Mouse (Mus musculus): ENCODE results near the gene Gm20388. TPM values are rescaled to one million over a fixed set of nuclear protein-coding genes. Genes with fewer than 3 reads are reported as not detected.

The Gm20388 gene
- polyA plus RNA-seq, 1 experiment from 2014 or later = not detected

GRCm38 (mm10) chr8:121398081-121398480, 1487.4 kb downstream of the Gm20388 start:
- no peak overlapping the region for H3K4me3 ChIP-seq
- H3K4me2 ChIP-seq = no peak overlapping the region
- no peak overlapping the region for H3K27ac ChIP-seq
- H3K9ac ChIP-seq = no peak overlapping the region
- peaks cover 36% of the 10 kb centered on the region for H3K27me3 ChIP-seq (replicated peaks)
- no peaks in the 10 kb centered on the region for H3K4me1 ChIP-seq
- no peaks in the 10 kb centered on the region for H3K9me3 ChIP-seq (replicated peaks)
- WGBS (ENCODE audit: insufficient replicate concordance) = 63% methylated on average over 6 of the region's 6 CpGs
- ATAC-seq = no peak
- no peaks in the 10 kb centered on the region for H3K36me3 ChIP-seq

- no peaks in the 10 kb centered on the region for H3K4me1 ChIP-seq
- 80% methylated on average over 20 of the region's 20 CpGs for WGBS (ENCODE audit: insufficient replicate concordance)
- H3K4me2 ChIP-seq = no peak overlapping the region
- H3K4me3 ChIP-seq = no peak overlapping the region
- peaks cover 29% of the 10 kb centered on the region for H3K27me3 ChIP-seq (replicated peaks)
- H3K36me3 ChIP-seq = no peaks in the 10 kb centered on the region
- H3K9me3 ChIP-seq (replicated peaks) = no peaks in the 10 kb centered on the region
- no peak overlapping the region for H3K27ac ChIP-seq
- no peak overlapping the region for H3K9ac ChIP-seq
- ATAC-seq = no peak
Observed at GRCm38 (mm10) chr8:121398724-121399123, 1488.1 kb downstream of the Gm20388 start.

GRCm38 (mm10) chr8:121399173-121399572, 1488.5 kb downstream of the Gm20388 start:
- 32% methylated on average over 3 of the region's 3 CpGs for WGBS (ENCODE audit: insufficient replicate concordance)
- H3K4me2 ChIP-seq = no peak overlapping the region
- H3K9me3 ChIP-seq (replicated peaks) = no peaks in the 10 kb centered on the region
- H3K36me3 ChIP-seq = no peaks in the 10 kb centered on the region
- H3K4me3 ChIP-seq = no peak overlapping the region
- ATAC-seq = no peak
- H3K4me1 ChIP-seq = no peaks in the 10 kb centered on the region
- no peak overlapping the region for H3K27ac ChIP-seq
- peaks cover 28% of the 10 kb centered on the region; the same call in 1 of the 2 replicates for H3K27me3 ChIP-seq (replicated peaks)
- no peak overlapping the region for H3K9ac ChIP-seq

GRCm38 (mm10) chr8:121400581-121400980, 1489.9 kb downstream of the Gm20388 start:
- ATAC-seq = no peak
- H3K4me1 ChIP-seq = no peaks in the 10 kb centered on the region
- H3K27ac ChIP-seq = no peak overlapping the region
- peaks cover 17% of the 10 kb centered on the region; the same call in 1 of the 2 replicates for H3K27me3 ChIP-seq (replicated peaks)
- H3K36me3 ChIP-seq = no peaks in the 10 kb centered on the region
- H3K4me2 ChIP-seq = no peak overlapping the region
- no peak overlapping the region for H3K9ac ChIP-seq
- H3K9me3 ChIP-seq (replicated peaks) = no peaks in the 10 kb centered on the region
- 29% methylated on average over 9 of the region's 9 CpGs for WGBS (ENCODE audit: insufficient replicate concordance)
- no peak overlapping the region for H3K4me3 ChIP-seq

- no peak overlapping the region for H3K9ac ChIP-seq
- H3K9me3 ChIP-seq (replicated peaks) = no peaks in the 10 kb centered on the region
- no peaks in the 10 kb centered on the region for H3K36me3 ChIP-seq
- no peak overlapping the region for H3K27ac ChIP-seq
- H3K4me2 ChIP-seq = no peak overlapping the region
- WGBS (ENCODE audit: insufficient replicate concordance) = 72% methylated on average over 6 of the region's 6 CpGs
- no peaks in the 10 kb centered on the region for H3K27me3 ChIP-seq (replicated peaks)
- ATAC-seq = no peak
- H3K4me3 ChIP-seq = no peak overlapping the region
- H3K4me1 ChIP-seq = no peaks in the 10 kb centered on the region
Observed at GRCm38 (mm10) chr8:121403821-121404220, 1493.2 kb downstream of the Gm20388 start.

- 37% methylated on average over 6 of the region's 6 CpGs for WGBS (ENCODE audit: insufficient replicate concordance)
Observed at GRCm38 (mm10) chr8:121418081-121418480, 1507.4 kb downstream of the Gm20388 start.

GRCm38 (mm10) chr8:121419551-121419950, 1508.9 kb downstream of the Gm20388 start:
- no peak for ATAC-seq
- H3K27me3 ChIP-seq (replicated peaks) = no peaks in the 10 kb centered on the region
- no peak overlapping the region for H3K4me2 ChIP-seq
- H3K4me3 ChIP-seq = no peak overlapping the region
- H3K9me3 ChIP-seq (replicated peaks) = no peaks in the 10 kb centered on the region
- 64% methylated on average over 2 of the region's 2 CpGs for WGBS (ENCODE audit: insufficient replicate concordance)
- H3K4me1 ChIP-seq = peaks cover 10% of the 10 kb centered on the region
- no peak overlapping the region for H3K9ac ChIP-seq
- no peak overlapping the region for H3K27ac ChIP-seq
- H3K36me3 ChIP-seq = no peaks in the 10 kb centered on the region

More at GRCm38 (mm10) chr8:121418081-121418480, 1507.4 kb downstream of the Gm20388 start:
- peaks cover 10% of the 10 kb centered on the region for H3K4me1 ChIP-seq
- 0 out of 2 replicates have a peak, but pooled peaks cover 8% of the 10 kb centered on the region for H3K9me3 ChIP-seq (replicated peaks)
- ATAC-seq = no peak
- 0 out of 2 replicates have a peak overlapping the region, but pooled peaks have one; percentile 10 for H3K4me2 ChIP-seq
- no peaks in the 10 kb centered on the region for H3K27me3 ChIP-seq (replicated peaks)
- no peak overlapping the region for H3K27ac ChIP-seq
- no peak overlapping the region for H3K4me3 ChIP-seq
- no peaks in the 10 kb centered on the region for H3K36me3 ChIP-seq
- H3K9ac ChIP-seq = no peak overlapping the region

GRCm38 (mm10) chr8:121421009-121421408, 1510.4 kb downstream of the Gm20388 start:
- 72% methylated on average over 5 of the region's 5 CpGs for WGBS (ENCODE audit: insufficient replicate concordance)
- no peak for ATAC-seq
- no peaks in the 10 kb centered on the region for H3K9me3 ChIP-seq (replicated peaks)
- no peak overlapping the region for H3K4me2 ChIP-seq
- no peaks in the 10 kb centered on the region for H3K36me3 ChIP-seq
- H3K27ac ChIP-seq = no peak overlapping the region
- H3K4me1 ChIP-seq = peaks cover 13% of the 10 kb centered on the region
- no peak overlapping the region for H3K9ac ChIP-seq
- no peak overlapping the region for H3K4me3 ChIP-seq
- no peaks in the 10 kb centered on the region for H3K27me3 ChIP-seq (replicated peaks)

- no peak for ATAC-seq
- 83% methylated on average over 10 of the region's 10 CpGs for WGBS (ENCODE audit: insufficient replicate concordance)
Observed at GRCm38 (mm10) chr8:121424080-121424479, 1513.4 kb downstream of the Gm20388 start.

GRCm38 (mm10) chr8:121424600-121424999, 1514.0 kb downstream of the Gm20388 start:
- Histone ChIP-seq H3K9ac (no peak overlapping the region), H3K9me3 (replicated peaks) (no peaks in the 10 kb centered on the region), H3K36me3 (no peaks in the 10 kb centered on the region), H3K4me1 (0 out of 2 replicates have a peak, but pooled peaks cover 2% of the 10 kb centered on the region), H3K27me3 (replicated peaks) (no peaks in the 10 kb centered on the region), H3K4me2 (no peak overlapping the region), H3K27ac (no peak overlapping the region), H3K4me3 (no peak overlapping the region)
- WGBS (ENCODE audit: insufficient replicate concordance) = 69% methylated on average over 14 of the region's 14 CpGs
- no peak for ATAC-seq

More at GRCm38 (mm10) chr8:121424080-121424479, 1513.4 kb downstream of the Gm20388 start:
- H3K9ac ChIP-seq = no peak overlapping the region
- no peak overlapping the region for H3K27ac ChIP-seq
- no peak overlapping the region for H3K4me2 ChIP-seq
- H3K4me3 ChIP-seq = no peak overlapping the region
- no peaks in the 10 kb centered on the region for H3K9me3 ChIP-seq (replicated peaks)
- H3K4me1 ChIP-seq = 0 out of 2 replicates have a peak, but pooled peaks cover 2% of the 10 kb centered on the region
- no peaks in the 10 kb centered on the region for H3K27me3 ChIP-seq (replicated peaks)
- no peaks in the 10 kb centered on the region for H3K36me3 ChIP-seq

- H3K36me3 ChIP-seq = no peaks in the 10 kb centered on the region
- peaks cover 16% of the 10 kb centered on the region for H3K27me3 ChIP-seq (replicated peaks)
- H3K9me3 ChIP-seq (replicated peaks) = no peaks in the 10 kb centered on the region
- no peak overlapping the region for H3K27ac ChIP-seq
- H3K4me3 ChIP-seq = no peak overlapping the region
- 68% methylated on average over 8 of the region's 8 CpGs for WGBS (ENCODE audit: insufficient replicate concordance)
- ATAC-seq = no peak
- H3K4me1 ChIP-seq = no peaks in the 10 kb centered on the region
- H3K4me2 ChIP-seq = no peak overlapping the region
- H3K9ac ChIP-seq = no peak overlapping the region
Observed at GRCm38 (mm10) chr8:121431499-121431898, 1520.9 kb downstream of the Gm20388 start.

GRCm38 (mm10) chr8:121433466-121433865, 1522.8 kb downstream of the Gm20388 start:
- H3K4me3 ChIP-seq = no peak overlapping the region
- H3K4me1 ChIP-seq = no peaks in the 10 kb centered on the region
- no peaks in the 10 kb centered on the region for H3K9me3 ChIP-seq (replicated peaks)
- ATAC-seq = no peak
- H3K27me3 ChIP-seq (replicated peaks) = peaks cover 16% of the 10 kb centered on the region
- no peaks in the 10 kb centered on the region for H3K36me3 ChIP-seq
- no peak overlapping the region for H3K27ac ChIP-seq
- H3K9ac ChIP-seq = no peak overlapping the region
- 45% methylated on average over 17 of the region's 17 CpGs for WGBS (ENCODE audit: insufficient replicate concordance)
- H3K4me2 ChIP-seq = no peak overlapping the region

GRCm38 (mm10) chr8:121436656-121437055, 1526.0 kb downstream of the Gm20388 start:
- no peak for ATAC-seq
- Histone ChIP-seq H3K4me3 (no peak overlapping the region), H3K27ac (no peak overlapping the region), H3K9me3 (replicated peaks) (no peaks in the 10 kb centered on the region), H3K4me1 (no peaks in the 10 kb centered on the region), H3K36me3 (no peaks in the 10 kb centered on the region), H3K4me2 (no peak overlapping the region), H3K9ac (no peak overlapping the region), H3K27me3 (replicated peaks) (peaks cover 14% of the 10 kb centered on the region)
- 35% methylated on average over 5 of the region's 5 CpGs for WGBS (ENCODE audit: insufficient replicate concordance)

All from liver, embryonic 12.5 days (tissue).